Mouse (Mus musculus) embryo, embryonic 10.5 days (tissue): Measurements from ENCODE around the gene Gm21190.
"Not testable (repeated sequence)": the region's sequence is repeated elsewhere in the genome, so short reads cannot be mapped to it uniquely, and the experiment has no call there.

Experiments
- DNase-seq: peaks from one replicate; pipeline ENCODE4 v3.0.0-alpha.2; 2015; ENCODE audit warnings: low spot score

The Gm21190 gene

DNA sequence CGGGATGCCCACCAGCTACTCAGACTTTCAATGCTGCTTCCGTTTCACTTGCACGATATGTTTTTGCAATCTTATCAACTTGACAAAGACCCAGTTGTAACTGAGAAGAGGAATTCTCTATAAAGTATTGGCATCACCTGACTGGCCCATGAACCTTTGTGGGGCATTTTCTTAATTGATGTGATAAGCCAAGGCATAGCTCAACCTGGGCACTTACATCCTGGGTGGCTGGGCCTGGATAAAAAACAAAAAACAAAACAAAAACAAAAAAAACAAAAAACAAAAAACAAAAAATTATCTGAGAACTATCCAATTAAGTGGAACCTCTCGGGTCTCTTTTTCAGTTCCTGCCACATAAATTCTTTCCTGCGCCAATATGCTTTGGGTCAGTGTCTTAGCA lies 40.3 kb downstream of the Gm21190 start:
- DNase-seq = no peak

DNA sequence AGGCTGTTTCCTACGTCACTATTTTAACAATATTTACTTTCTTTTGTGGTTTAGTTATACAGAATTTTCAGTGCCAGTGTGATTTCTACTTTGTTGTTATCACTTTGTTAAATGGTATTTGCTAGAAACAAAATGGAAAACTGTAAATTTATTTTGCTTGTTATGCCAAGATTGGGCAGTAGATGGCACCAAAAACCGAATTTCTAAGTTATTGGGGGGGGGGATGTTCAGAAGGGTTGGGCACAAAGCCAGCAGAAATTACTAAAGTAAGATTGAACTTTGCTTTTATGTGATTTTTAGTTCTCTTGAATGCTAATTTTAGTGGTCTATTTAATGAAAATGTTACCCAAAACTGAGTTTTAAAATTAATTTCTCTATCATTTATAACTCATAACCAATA lies 44.4 kb downstream of the Gm21190 start:
- DNase-seq = not testable (repeated sequence)

DNA sequence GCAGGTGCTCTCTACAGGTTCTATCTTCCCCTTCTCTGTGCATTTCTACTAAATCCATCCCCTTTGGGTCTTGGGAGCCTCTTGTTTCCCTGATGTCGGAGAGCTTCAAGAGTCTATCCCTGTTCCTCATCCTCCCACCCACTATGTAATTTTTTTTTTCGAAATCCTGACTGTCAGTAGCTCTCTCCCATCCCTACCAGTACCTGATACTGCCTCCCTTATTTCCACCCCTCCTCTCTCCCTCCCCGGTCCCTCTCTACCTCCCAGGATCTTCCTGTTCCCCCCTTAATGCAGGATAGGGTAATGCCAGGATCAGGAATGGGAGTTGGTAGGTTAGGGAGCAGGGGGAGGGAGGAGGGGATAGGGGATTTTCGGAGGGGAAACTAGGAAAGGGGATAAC lies 45.4 kb downstream of the Gm21190 start:
- not testable (repeated sequence) for DNase-seq

DNA sequence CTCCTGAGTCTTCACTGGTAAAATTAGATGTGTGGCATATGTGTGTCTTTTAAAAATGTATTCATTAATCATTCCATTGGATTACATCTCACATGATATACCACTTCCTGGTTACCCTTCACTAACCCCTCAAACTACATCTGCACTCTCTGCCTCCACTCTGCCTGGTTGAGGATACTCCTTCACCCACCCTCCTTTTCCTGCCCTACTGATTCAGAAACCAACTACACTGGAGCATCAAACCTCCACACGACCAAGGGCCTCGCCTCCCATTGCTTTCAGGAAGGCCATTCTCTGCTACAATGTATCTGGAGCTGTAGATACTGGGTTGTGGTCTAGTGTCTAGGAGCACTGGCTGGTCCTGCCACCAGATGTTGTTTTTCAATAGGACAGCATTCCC lies 46.2 kb downstream of the Gm21190 start:
- DNase-seq = not testable (repeated sequence)

DNA sequence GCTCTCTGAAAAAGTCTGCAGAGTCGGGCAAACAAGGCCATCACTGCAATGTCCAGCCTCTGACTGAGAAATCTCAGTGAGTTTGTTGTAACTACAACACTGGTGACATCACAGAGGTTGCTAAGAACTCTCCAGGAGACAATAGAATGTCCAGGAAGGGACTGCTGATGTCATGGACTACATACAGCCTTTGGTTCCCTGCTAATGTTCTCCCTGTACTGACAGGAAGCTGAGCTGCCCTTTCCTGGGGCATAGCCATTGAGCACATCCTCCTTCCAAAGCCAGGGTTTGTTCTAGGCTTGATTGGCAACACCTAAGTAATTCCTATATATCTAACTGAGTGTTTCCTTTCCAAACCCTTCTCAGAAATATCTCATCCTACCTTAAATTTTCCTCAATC lies 52.6 kb downstream of the Gm21190 start, which contains the start of gene Gm21149:
Gene Gm21149, minus strand, starts transcription at position 101 of the 400 bp plus-strand sequence.
- DNase-seq = not testable (repeated sequence)
